In genomic region chr2:159760806-159761205, GRCm38 (mm10) we compare ENCODE assay signal across 22 mouse cellular contexts.
DNase-seq lines count a peak whose midpoint lies in the region; ATAC-seq and TF ChIP-seq lines count a peak whose summit lies in the region.
"Had no signal": no experiment of that assay in that cellular context is flagged by ENCODE, and none has a peak within 500 bp of the region (broad histone marks: within the 10 kb centered on the region; RNA-seq: fewer than 3 reads in every experiment).

No protein-coding gene starts in this region.

- WGBS in hindbrain, postnatal 0 days, result 67% methylated on average over 6 of the region's 6 CpGs
- 88% methylated on average over 6 of the region's 6 CpGs for WGBS in hindbrain, embryonic 10.5 days
- 73% methylated on average over 6 of the region's 6 CpGs for WGBS in midbrain, postnatal 0 days
- WGBS in midbrain, embryonic 14.5 days, result 73% methylated on average over 6 of the region's 6 CpGs

- peak; percentile 70 to 71 for DNase-seq in cerebellum, postnatal 10 days
- no peak for DNase-seq in cerebellum, postnatal 36 days
- peak; percentile 58 for DNase-seq in hindbrain, postnatal 0 days (ENCODE audit: low spot score)
- no peak for DNase-seq in hindbrain, embryonic 10.5 days (ENCODE audit: low spot score)
- DNase-seq in midbrain, postnatal 0 days (ENCODE audit: low spot score), result peak; percentile 74
- no peak for DNase-seq in midbrain, embryonic 14.5 days
- DNase-seq: adrenal gland, adult 8-10 months; adrenal gland, postnatal 14 days; adrenal gland, postnatal 36 days; B cell, adult 2 months; cerebellum, adult 11-12 months; cerebellum, adult 8-10 months; cerebellum, adult 9-11 months; forebrain, postnatal 0 days had no signal

- H3K27me3 ChIP-seq in hindbrain, postnatal 0 days (ENCODE audit: insufficient read depth, low read length), result no peaks in the 10 kb centered on the region
- no peaks in the 10 kb centered on the region for H3K27me3 ChIP-seq in hindbrain, embryonic 10.5 days (ENCODE audit: insufficient read depth, poor library complexity, severe bottlenecking)
- no peaks in the 10 kb centered on the region for H3K27me3 ChIP-seq in midbrain, postnatal 0 days (ENCODE audit: insufficient read depth, low read length)
- no peaks in the 10 kb centered on the region for H3K27me3 ChIP-seq in midbrain, embryonic 14.5 days (ENCODE audit: control insufficient read depth, insufficient read depth, low read length)
- H3K27me3 ChIP-seq: embryonic facial prominence, embryonic 12.5 days; forebrain, embryonic 13.5 days; forebrain, embryonic 15.5 days; Patski had no signal

- no peaks in the 10 kb centered on the region for H3K9me3 ChIP-seq in hindbrain, postnatal 0 days (ENCODE audit: low read length)
- no peaks in the 10 kb centered on the region for H3K9me3 ChIP-seq in hindbrain, embryonic 10.5 days
- no peaks in the 10 kb centered on the region for H3K9me3 ChIP-seq in midbrain, postnatal 0 days (ENCODE audit: low read length)
- no peaks in the 10 kb centered on the region for H3K9me3 ChIP-seq in midbrain, embryonic 14.5 days (ENCODE audit: control insufficient read depth, low read length)
- H3K9me3 ChIP-seq: embryonic facial prominence, embryonic 10.5 days; embryonic facial prominence, embryonic 12.5 days; forebrain, embryonic 13.5 days; forebrain, embryonic 15.5 days had no signal

- peak; percentile 74 for ATAC-seq in hindbrain, postnatal 0 days
- ATAC-seq in midbrain, postnatal 0 days (ENCODE audit: low FRiP score), result no peak
- ATAC-seq in midbrain, embryonic 14.5 days (ENCODE audit: low FRiP score, low TSS enrichment), result no peak
- ATAC-seq: activated CD4-positive, CD25-positive, alpha-beta regulatory T cell, adult 4 months; CD4-positive, CD25-positive, alpha-beta regulatory T cell, adult 4 months; forebrain, embryonic 13.5 days; forebrain, embryonic 15.5 days; forebrain, postnatal 0 days; Patski had no signal

- no peak overlapping the region for H3K4me2 ChIP-seq in hindbrain, postnatal 0 days (ENCODE audit: low read depth, low read length)
- no peak overlapping the region for H3K4me2 ChIP-seq in midbrain, postnatal 0 days (ENCODE audit: low read depth, low read length, poor library complexity, severe bottlenecking)
- no peak overlapping the region for H3K4me2 ChIP-seq in midbrain, embryonic 14.5 days (ENCODE audit: low read length)
- H3K4me2 ChIP-seq: embryonic facial prominence, embryonic 12.5 days; forebrain, embryonic 13.5 days; forebrain, embryonic 15.5 days had no signal

- H3K27ac ChIP-seq in hindbrain, postnatal 0 days, result no peak overlapping the region
- no peak overlapping the region for H3K27ac ChIP-seq in hindbrain, embryonic 10.5 days
- H3K27ac ChIP-seq in midbrain, postnatal 0 days (ENCODE audit: low read depth, low read length), result no peak overlapping the region
- H3K27ac ChIP-seq in midbrain, embryonic 14.5 days (replicated peaks; ENCODE audit: low read depth, low read length), result no peak overlapping the region
- H3K27ac ChIP-seq: embryonic facial prominence, embryonic 10.5 days; embryonic facial prominence, embryonic 12.5 days; forebrain, embryonic 13.5 days; forebrain, embryonic 15.5 days had no signal

- H3K4me3 ChIP-seq in hindbrain, postnatal 0 days (ENCODE audit: low read length), result no peak overlapping the region
- H3K4me3 ChIP-seq in hindbrain, embryonic 10.5 days, result no peak overlapping the region
- no peak overlapping the region for H3K4me3 ChIP-seq in midbrain, postnatal 0 days (ENCODE audit: low read depth, low read length)
- H3K4me3 ChIP-seq in midbrain, embryonic 14.5 days (replicated peaks; ENCODE audit: low read depth, low read length), result no peak overlapping the region
- H3K4me3 ChIP-seq: embryonic facial prominence, embryonic 10.5 days; embryonic facial prominence, embryonic 12.5 days; forebrain, embryonic 13.5 days; forebrain, embryonic 15.5 days had no signal

- no peak for TF ChIP-seq CTCF in hindbrain, postnatal 0 days (IDR thresholded peaks at IDR 0.05; ENCODE audit: low read depth)
- no peak for TF ChIP-seq CTCF in midbrain, postnatal 0 days (IDR thresholded peaks at IDR 0.05)

- H3K9ac ChIP-seq in hindbrain, postnatal 0 days (replicated peaks; ENCODE audit: low read length), result no peak overlapping the region
- no peak overlapping the region for H3K9ac ChIP-seq in midbrain, postnatal 0 days (replicated peaks; ENCODE audit: low read length, poor library complexity, severe bottlenecking)
- H3K9ac ChIP-seq in midbrain, embryonic 14.5 days (replicated peaks; ENCODE audit: low read length), result no peak overlapping the region
- H3K9ac ChIP-seq: embryonic facial prominence, embryonic 12.5 days; forebrain, embryonic 13.5 days; forebrain, embryonic 15.5 days; forebrain, postnatal 0 days had no signal

- no peaks in the 10 kb centered on the region for H3K4me1 ChIP-seq in hindbrain, postnatal 0 days (ENCODE audit: insufficient read depth, low read length)
- 0 out of 2 replicates have a peak, but pooled peaks cover 4% of the 10 kb centered on the region for H3K4me1 ChIP-seq in hindbrain, embryonic 10.5 days (replicated peaks)
- no peaks in the 10 kb centered on the region for H3K4me1 ChIP-seq in midbrain, postnatal 0 days (ENCODE audit: insufficient read depth, low read length)
- H3K4me1 ChIP-seq in midbrain, embryonic 14.5 days (ENCODE audit: control insufficient read depth, insufficient read depth, low read length), result no peaks in the 10 kb centered on the region

- no peaks in the 10 kb centered on the region for H3K36me3 ChIP-seq in hindbrain, postnatal 0 days (ENCODE audit: insufficient read depth, low read length)
- H3K36me3 ChIP-seq in hindbrain, embryonic 10.5 days, result no peaks in the 10 kb centered on the region
- H3K36me3 ChIP-seq in midbrain, postnatal 0 days (ENCODE audit: insufficient read depth, low read length), result no peaks in the 10 kb centered on the region
- no peaks in the 10 kb centered on the region for H3K36me3 ChIP-seq in midbrain, embryonic 14.5 days (ENCODE audit: control insufficient read depth, insufficient read depth, low read length)
- H3K36me3 ChIP-seq: embryonic facial prominence, embryonic 10.5 days; embryonic facial prominence, embryonic 12.5 days; forebrain, embryonic 15.5 days; G1E had no signal

Comparison
In these comparisons a context has a peak if more than half of its experiments do, and no peak if none do; other contexts are left out.
1. DNase-seq: peak in cerebellum, postnatal 10 days (2 of 2), hindbrain, postnatal 0 days (single experiment) and midbrain, postnatal 0 days (single experiment); none in cerebellum, postnatal 36 days (0 of 2), hindbrain, embryonic 10.5 days (single experiment) and midbrain, embryonic 14.5 days (single experiment).